Mouse (Mus musculus): Measurements from ENCODE around the gene Ptbp3. TPM values are rescaled to one million over a fixed set of nuclear protein-coding genes. Genes with fewer than 3 reads are reported as not detected.

Ptbp3 gene
- total RNA-seq, 2 experiments from 2014 or later, result 6.7 to 10.0 TPM

DNA sequence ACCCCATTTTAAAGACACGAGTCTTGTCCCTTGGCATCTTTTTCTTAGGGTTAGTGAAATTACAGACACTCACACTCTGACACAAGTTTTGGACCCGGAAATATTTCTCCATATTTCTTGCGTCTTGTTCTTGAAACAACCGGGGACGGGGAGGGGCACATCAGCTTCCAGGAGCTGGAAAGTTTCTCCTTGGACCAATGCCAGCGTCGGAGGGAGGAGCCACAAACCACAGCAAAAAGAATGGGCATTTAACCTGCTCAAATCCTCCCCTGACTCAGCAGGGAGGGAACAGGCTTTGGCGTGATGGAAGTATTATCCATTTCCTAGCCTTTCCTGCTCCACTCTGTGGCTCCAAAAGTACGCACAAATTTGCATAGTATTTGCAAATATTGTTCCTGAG lies 91.2 kb downstream of the Ptbp3 start:
- peak; percentile 22 for DNase-seq
- TF ChIP-seq CTCF (IDR thresholded peaks at IDR 0.05), result no peak
- intact Hi-C loops (cut with DNase I), result no loop called here
- Histone ChIP-seq H3K27ac (no peak overlapping the region), H3K4me3 (no peak overlapping the region)

DNA sequence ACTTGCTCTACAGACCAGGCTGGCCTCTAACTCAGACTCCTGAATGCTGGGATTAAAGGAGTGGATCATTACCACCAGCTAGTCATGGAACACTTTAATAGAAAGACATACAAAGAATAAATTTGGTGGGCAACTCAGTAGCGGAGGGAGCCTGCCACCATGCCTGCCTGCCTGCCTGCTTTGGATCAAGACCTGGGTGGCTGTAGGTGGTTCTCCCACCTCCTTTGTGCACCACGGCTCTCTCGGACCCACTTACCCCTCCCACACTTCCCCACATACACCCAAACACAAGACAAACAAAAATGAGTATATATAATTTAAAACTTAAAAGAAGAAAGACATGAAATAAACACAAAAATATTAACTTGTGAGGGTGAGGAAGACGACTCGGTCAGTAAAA lies 92.1 kb downstream of the Ptbp3 start:
- no peak overlapping the region for H3K27ac ChIP-seq
- no peak overlapping the region for H3K4me3 ChIP-seq
- intact Hi-C loops (cut with DNase I), result no loop called here
- no peak for DNase-seq
- no peak for TF ChIP-seq CTCF (IDR thresholded peaks at IDR 0.05)

DNA sequence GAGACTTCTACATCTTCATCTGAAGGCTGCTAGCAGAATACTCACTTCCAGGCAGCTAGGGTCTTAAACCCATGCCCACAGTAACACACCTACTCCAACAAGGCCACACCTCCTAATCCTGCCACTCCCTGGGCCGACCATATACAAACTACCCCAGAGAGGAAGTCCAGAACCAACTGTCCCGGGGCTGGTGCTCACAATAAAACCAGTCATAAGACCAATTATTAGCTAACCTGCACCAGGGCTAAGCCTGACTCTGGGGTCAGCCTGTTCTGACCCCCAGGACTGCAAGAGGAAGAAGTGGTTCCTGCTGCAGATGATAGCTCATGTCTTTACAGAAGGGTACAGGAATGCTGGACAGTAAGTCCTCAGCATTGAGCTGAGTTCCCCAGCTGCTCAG lies 93.7 kb downstream of the Ptbp3 start:
- TF ChIP-seq CTCF (IDR thresholded peaks at IDR 0.05), result no peak
- DNase-seq, result no peak
- Histone ChIP-seq H3K27ac (no peak overlapping the region), H3K4me3 (no peak overlapping the region)
- intact Hi-C loops (cut with DNase I), result no loop called here

DNA sequence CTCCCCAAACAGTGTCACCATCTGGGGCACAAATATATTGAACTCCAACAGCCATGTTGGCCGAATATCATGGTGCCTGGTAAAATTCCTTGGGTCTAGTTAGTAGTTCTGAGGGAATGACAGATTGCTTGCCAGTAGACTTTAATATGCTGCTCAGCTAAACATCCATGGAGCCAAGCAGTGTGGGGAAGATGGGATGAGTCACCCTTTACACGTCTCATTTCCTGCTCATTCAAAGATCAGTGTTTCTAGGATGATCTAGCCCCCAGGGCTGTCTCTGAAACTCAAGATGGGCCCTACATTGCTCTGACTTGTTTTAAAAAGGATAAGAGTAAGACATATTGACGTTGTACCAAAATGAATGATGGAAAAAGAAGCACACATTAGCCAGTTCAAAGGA lies 95.1 kb downstream of the Ptbp3 start:
- DNase-seq, result no peak
- Histone ChIP-seq H3K27ac (no peak overlapping the region), H3K4me3 (no peak overlapping the region)
- intact Hi-C loops (cut with DNase I), result no loop called here
- no peak for TF ChIP-seq CTCF (IDR thresholded peaks at IDR 0.05)

DNA sequence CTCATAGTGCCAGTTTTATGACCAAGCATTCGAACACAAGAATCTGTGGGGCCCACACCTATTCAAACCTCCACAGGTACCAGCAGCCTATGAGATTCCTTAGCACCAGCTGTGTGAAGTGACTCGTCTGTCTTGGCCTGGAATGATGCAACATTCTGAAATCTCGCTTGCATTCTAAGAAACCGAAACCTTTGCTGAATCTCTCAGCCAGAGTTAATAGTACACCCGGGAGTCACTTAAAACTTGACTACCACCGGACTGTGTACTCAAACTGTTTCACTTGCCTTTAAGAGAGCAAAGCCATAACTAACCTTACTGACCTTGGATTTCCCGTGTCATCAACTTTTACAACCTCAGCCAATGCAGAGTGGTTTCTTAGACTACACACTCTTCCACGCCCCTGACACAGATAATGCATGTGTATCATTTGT lies 96.6 kb downstream of the Ptbp3 start:
- no peak overlapping the region for H3K4me3 ChIP-seq
- no peak overlapping the region for H3K27ac ChIP-seq
- intact Hi-C loops (cut with DNase I), result no loop called here
- no peak for DNase-seq
- no peak for TF ChIP-seq CTCF (IDR thresholded peaks at IDR 0.05)

DNA sequence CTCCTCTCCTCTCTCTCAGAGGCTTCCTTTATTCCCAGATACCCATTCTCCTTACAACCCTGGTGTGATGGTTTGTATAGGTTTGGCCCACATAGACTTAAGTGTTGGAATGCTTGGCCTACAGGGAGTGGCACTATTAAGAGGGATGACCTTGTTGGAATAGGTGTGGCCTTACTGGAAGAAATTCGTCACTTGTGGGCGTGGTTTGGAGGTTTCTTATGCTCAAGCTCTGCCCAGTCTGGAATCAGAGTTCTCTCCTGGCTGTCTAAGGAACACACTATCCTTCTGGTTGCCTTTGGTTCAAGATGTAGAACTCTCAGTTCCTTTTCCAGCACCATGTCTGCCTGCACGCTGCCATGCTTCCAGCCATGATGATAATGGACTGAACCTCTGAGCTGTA lies 98.3 kb downstream of the Ptbp3 start:
- DNase-seq, result no peak
- intact Hi-C loops (cut with DNase I), result no loop called here
- H3K27ac ChIP-seq, result no peak overlapping the region
- no peak overlapping the region for H3K4me3 ChIP-seq
- TF ChIP-seq CTCF (IDR thresholded peaks at IDR 0.05), result no peak

DNA sequence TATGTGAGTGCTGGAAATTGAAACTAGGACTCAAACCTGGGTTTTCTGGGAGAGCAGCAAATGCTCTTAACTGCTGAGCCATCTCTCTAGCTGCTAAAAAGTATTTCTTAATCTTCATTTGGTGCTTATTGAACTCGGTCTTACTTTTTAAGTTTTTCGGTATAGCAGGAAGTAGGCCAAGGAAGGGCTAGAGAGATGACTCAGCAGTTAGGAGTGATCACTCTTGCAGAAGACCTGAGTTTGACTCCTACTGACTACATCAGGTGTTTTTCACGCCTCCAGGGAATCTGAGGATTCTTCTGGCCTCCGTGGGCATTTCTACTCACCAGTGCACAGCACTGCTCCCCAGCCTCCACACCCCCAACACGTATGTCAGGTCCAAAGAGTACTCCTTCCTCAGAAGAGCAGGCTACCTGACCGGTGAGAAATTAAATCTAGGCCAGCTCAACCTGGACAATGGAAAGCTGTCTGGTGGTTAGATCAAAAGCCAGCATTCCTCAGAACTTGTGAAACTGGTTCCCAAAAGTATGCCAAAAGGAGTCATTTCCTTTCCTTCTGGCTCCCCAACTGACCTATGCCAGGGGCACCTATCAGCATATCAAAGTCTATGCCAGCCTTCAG lies 98.8 kb downstream of the Ptbp3 start:
- H3K27ac ChIP-seq, result no peak overlapping the region
- intact Hi-C loops (cut with DNase I), result no loop called here

DNA sequence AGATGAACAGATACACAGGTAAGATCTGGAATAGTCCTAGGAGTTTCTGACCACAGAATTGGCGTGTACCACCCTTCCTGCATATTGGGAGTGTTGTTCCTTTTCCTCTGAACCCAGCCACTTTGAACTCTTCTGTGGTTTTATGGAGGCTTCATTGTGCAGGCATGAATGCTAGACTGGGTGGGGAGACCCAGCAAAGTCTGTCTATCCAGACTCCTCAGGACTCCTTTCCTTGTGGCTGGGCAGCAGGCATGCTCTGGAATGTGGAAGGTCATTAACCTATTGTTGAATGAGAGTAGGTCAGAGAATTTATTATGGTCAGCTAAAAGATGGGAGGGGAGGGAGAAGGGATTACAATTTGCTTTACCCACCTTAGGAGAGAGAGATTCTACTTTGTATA lies 101.9 kb downstream of the Ptbp3 start:
- no peak for TF ChIP-seq CTCF (IDR thresholded peaks at IDR 0.05)

More for the DNA sequence above, 98.8 kb downstream of the Ptbp3 start:
- DNase-seq, result no peak
- no peak overlapping the region for H3K4me3 ChIP-seq
- no peak for TF ChIP-seq CTCF (IDR thresholded peaks at IDR 0.05)

DNA sequence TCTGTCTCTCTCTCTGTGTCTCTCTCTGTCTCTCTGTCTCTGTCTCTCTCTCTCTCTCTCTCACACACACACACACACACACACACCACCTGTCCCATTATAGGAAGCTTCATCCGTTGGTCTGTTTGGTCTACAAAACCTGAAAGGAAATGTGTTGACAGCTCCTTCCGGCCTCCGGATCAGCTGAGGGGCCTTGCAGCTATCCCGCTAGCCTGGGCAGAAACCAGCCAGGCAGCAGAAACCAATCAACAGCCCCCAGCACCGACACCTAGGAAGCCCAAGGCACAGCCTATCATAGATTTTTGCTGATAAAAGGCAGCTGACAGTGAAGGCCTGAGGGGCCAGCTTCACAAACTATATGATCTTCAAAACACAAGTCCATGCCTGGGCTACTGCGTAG lies 103.6 kb downstream of the Ptbp3 start:
- intact Hi-C loops (cut with DNase I), result no loop called here
- no peak for DNase-seq
- Histone ChIP-seq H3K4me3 (no peak overlapping the region), H3K27ac (no peak overlapping the region)
- TF ChIP-seq CTCF (IDR thresholded peaks at IDR 0.05), result no peak

More for the DNA sequence above, 101.9 kb downstream of the Ptbp3 start:
- Histone ChIP-seq H3K27ac (no peak overlapping the region), H3K4me3 (no peak overlapping the region)
- no peak for DNase-seq
- intact Hi-C loops (cut with DNase I), result no loop called here

DNA sequence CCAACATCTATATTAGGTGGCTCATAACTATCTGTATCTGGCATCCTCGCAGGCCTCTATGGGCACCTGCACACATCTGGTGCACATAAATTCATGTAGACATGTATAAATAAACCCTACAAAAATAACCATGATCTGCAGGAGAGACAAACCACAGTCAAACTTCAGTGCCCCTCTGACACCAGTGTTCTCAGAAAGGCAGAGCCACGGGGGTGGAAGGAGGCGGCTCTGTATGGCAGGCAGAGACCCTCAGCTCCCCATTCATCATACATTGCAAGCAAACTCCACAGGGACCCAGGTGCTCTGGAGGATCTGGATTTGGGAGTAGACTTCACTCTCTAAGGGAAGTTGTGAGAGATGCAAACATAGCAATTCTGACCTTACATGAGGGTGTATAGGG lies 104.2 kb downstream of the Ptbp3 start:
- intact Hi-C loops (cut with DNase I), result no loop called here
- no peak for TF ChIP-seq CTCF (IDR thresholded peaks at IDR 0.05)
- DNase-seq, result no peak
- Histone ChIP-seq H3K4me3 (no peak overlapping the region), H3K27ac (no peak overlapping the region)

DNA sequence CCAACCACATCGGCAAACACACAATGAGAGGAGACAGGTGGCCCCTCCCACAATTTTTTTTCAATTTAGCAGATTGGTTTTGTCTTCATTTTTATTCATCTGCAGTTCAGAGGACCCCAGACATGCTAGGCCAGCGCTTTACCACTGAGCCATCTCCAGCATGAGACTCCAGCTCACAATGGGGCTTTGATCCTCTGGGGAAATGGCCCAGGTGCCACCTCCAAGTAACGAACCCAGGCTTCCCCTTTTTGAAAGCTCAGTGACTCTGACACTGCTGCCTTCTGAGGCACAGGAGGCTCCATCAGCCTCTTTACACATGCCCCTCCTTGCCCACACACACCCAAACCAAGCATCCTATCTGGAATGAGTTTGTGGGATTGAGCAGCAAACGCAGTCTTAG lies 105.1 kb downstream of the Ptbp3 start:
- no peak overlapping the region for H3K27ac ChIP-seq
- no peak for TF ChIP-seq CTCF (IDR thresholded peaks at IDR 0.05)
- H3K4me3 ChIP-seq, result no peak overlapping the region
- DNase-seq, result no peak
- intact Hi-C loops (cut with DNase I), result no loop called here

DNA sequence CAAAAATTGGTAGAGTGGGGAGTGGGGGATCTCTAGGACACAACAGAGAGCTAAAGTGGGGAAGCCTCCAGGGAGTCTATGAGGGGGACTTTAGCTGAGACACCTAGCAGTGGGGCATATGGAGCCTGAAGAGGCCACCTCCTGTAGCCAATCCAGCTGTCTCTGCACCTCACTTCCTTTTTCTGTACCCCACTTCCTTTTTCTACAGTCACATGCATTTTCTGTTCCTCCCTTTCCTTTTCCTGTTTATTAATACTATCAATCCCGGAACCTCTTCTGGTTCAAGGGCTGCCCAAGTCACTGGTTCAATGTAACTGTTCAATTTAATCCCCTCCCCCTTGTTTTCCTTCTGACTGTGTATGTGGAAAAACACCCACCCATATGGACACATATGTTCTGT lies 107.9 kb downstream of the Ptbp3 start:
- Histone ChIP-seq H3K27ac (no peak overlapping the region), H3K4me3 (no peak overlapping the region)
- DNase-seq, result no peak
- no peak for TF ChIP-seq CTCF (IDR thresholded peaks at IDR 0.05)
- intact Hi-C loops (cut with DNase I), result no loop called here

DNA sequence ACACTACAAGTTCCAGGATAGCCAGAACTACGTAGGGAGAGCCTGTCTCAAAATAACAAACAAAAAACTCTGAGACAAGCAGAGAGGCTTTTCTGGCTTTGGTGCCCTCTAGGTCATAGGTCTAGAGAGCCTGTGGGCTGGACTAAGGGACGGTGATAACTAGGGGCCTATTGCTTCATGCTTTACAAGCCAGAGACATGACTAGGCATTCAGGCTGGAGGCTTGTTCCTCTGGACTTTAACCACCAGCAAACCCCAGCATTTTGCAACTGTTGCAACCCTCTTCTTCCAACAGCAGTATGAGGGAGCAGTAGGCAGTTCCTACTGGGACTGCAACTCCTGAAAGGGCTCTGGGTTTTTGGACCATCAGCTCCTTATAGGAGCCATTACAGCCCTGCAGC lies 109.2 kb downstream of the Ptbp3 start:
- intact Hi-C loops (cut with DNase I), result no loop called here
- DNase-seq, result no peak
- Histone ChIP-seq H3K4me3 (no peak overlapping the region), H3K27ac (no peak overlapping the region)
- no peak for TF ChIP-seq CTCF (IDR thresholded peaks at IDR 0.05)

DNA sequence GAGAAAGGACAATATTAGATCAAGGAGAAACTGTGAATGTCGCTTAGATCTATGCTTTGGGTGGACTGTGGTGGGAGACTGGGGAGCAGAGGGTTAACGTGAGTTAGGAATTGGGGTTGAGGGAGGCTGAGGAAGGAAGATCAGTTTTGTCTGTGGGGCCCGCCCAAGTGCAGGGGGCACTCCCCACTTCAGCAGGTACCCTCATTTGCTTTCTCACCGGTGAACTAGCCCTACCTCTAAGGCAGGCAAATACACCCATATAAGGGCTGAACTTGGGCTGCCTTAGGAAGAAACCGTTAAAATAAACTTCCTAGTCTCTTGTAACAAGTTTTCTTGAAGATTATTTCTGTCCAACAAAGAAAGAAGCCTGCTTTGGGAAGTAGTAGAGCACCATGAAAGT lies 110.1 kb downstream of the Ptbp3 start:
- DNase-seq, result no peak
- no peak overlapping the region; the same call in 1 of the 2 replicates for H3K4me3 ChIP-seq
- no peak overlapping the region for H3K27ac ChIP-seq
- intact Hi-C loops (cut with DNase I), result no loop called here
- TF ChIP-seq CTCF (IDR thresholded peaks at IDR 0.05), result no peak

Measured in gastrocnemius, adult 2 months (tissue).